Mouse (Mus musculus): Measurements from ENCODE around the gene Rpl23. TPM values are rescaled to one million over a fixed set of nuclear protein-coding genes. Genes with fewer than 3 reads are reported as not detected.

The Rpl23 gene
- polyA plus RNA-seq, 2 experiments, result 484 to 502 TPM

GRCm38 (mm10) chr11:97778918-97779317 is 3.3 kb downstream of the Rpl23 start:
- TF ChIP-seq CTCF (IDR thresholded peaks at IDR 0.05; ENCODE audit: low read depth) (no peak), EP300 (IDR thresholded peaks at IDR 0.05; ENCODE audit: low read depth) (no peak)
- H3K36me3 ChIP-seq (replicated peaks; ENCODE audit: control insufficient read depth, insufficient read depth, low read depth), result peaks cover 38% of the 10 kb centered on the region
- no peak for DNase-seq (ENCODE audit: low read depth in 3 of 3, low spot score in 3 of 3)
- no peak overlapping the region; the same call in 1 of the 2 replicates for H3K9ac ChIP-seq (replicated peaks)
- no peak for ATAC-seq (ENCODE audit: insufficient read depth)
- H3K4me3 ChIP-seq (ENCODE audit: insufficient read depth in 1 of 2, low read depth in 2 of 2, low read length in 2 of 2), result peak overlapping the region in 1 of 2 experiments; percentile 8; a peak in 1 of 4 replicates
- no peaks in the 10 kb centered on the region for H3K27me3 ChIP-seq (ENCODE audit: control insufficient read depth, insufficient read depth, low read length)
- peaks cover 7 to 11% of the 10 kb centered on the region in 2 experiments for H3K4me1 ChIP-seq (replicated peaks; ENCODE audit: control insufficient read depth in 2 of 2, insufficient read depth in 2 of 2, low read length in 1 of 2)
- H3K4me2 ChIP-seq (ENCODE audit: low read depth), result peak overlapping the region; percentile 33
- H3K27ac ChIP-seq, result no peak overlapping the region
- no peaks in the 10 kb centered on the region for H3K9me3 ChIP-seq (ENCODE audit: control insufficient read depth, low read length)
- WGBS (ENCODE audit: insufficient replicate concordance), result 80% methylated on average over 1 of the region's 1 CpGs

DNA sequence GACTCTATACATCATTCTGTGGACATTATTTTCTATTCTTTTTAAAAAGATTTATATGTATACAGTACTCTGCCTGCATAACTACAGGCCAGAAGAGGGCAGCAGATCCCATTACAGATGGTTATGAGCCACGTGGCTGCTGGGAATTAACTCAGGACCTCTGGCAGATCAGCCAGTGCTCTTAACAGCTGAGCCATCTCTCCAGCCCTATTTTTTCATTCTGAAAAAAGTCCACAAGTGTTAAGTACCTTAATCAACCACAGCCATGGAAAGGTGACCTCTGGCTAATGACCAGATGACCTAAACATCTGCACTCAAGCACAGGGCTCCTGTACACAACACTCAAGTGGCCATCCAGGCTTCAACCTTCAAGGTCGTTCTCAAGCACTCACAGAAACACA is 5.1 kb downstream of the Rpl23 start:
- Histone ChIP-seq H3K4me2 (ENCODE audit: low read depth) (no peak overlapping the region), H3K36me3 (replicated peaks; ENCODE audit: control insufficient read depth, insufficient read depth, low read depth) (peaks cover 38% of the 10 kb centered on the region), H3K27me3 (ENCODE audit: control insufficient read depth, insufficient read depth, low read length) (no peaks in the 10 kb centered on the region), H3K9me3 (ENCODE audit: control insufficient read depth, low read length) (no peaks in the 10 kb centered on the region), H3K4me3 (ENCODE audit: insufficient read depth in 1 of 2, low read depth in 2 of 2, low read length in 2 of 2) (no peak overlapping the region), H3K4me1 (replicated peaks; ENCODE audit: control insufficient read depth in 2 of 2, insufficient read depth in 2 of 2, low read length in 1 of 2) (peaks cover 7 to 11% of the 10 kb centered on the region in 2 experiments), H3K9ac (replicated peaks) (no peak overlapping the region), H3K27ac (no peak overlapping the region)
- TF ChIP-seq CTCF (IDR thresholded peaks at IDR 0.05; ENCODE audit: low read depth), result peak; percentile 54
- TF ChIP-seq EP300 (IDR thresholded peaks at IDR 0.05; ENCODE audit: low read depth), result no peak
- ATAC-seq (ENCODE audit: insufficient read depth), result peak; percentile 22; the same call in 1 of the 2 replicates
- no peak for DNase-seq (ENCODE audit: low read depth in 3 of 3, low spot score in 3 of 3)
- WGBS (ENCODE audit: insufficient replicate concordance), result 39% methylated on average over 2 of the region's 2 CpGs

DNA sequence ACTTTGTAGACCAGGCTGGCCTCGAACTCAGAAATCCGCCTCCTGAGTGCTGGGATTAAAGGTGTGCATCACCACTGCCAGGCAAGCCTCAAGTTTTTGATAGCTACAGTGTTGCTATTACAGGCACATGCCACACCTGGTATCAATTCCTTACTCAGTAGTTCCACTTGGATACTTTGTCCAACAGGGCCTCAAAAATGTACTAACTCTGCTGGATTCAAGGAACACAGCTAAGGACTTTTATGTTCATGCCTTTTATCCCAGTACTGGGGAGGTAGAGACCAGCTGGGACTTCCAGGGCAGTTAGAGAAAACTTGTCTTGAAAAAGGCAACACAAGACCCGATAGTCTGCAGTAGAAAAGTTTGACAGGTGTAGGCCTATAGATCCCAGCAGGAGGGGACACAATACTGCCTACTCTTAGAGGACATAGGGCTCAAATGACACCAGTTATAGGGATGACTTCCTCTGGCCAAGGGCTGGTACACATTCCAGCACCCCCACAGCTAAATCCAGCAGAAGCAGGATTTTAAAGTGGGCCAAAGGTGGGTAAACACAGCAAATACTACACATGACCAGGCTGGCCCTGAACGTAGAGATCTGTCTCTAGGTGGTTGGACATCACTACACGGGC is 5.6 kb downstream of the Rpl23 start:
- no peak overlapping the region for H3K27ac ChIP-seq
- peak; percentile 42; the same call in 1 of the 2 replicates for ATAC-seq (ENCODE audit: insufficient read depth)
- H3K4me2 ChIP-seq (ENCODE audit: low read depth), result no peak overlapping the region
- H3K9ac ChIP-seq (replicated peaks), result no peak overlapping the region
- no peaks in the 10 kb centered on the region for H3K9me3 ChIP-seq (ENCODE audit: control insufficient read depth, low read length)
- peaks cover 7 to 11% of the 10 kb centered on the region in 2 experiments for H3K4me1 ChIP-seq (replicated peaks; ENCODE audit: control insufficient read depth in 2 of 2, insufficient read depth in 2 of 2, low read length in 1 of 2)
- WGBS (ENCODE audit: insufficient replicate concordance), result 51% methylated on average over 5 of the region's 5 CpGs
- no peak for TF ChIP-seq CTCF (IDR thresholded peaks at IDR 0.05; ENCODE audit: low read depth)
- TF ChIP-seq EP300 (IDR thresholded peaks at IDR 0.05; ENCODE audit: low read depth), result no peak
- H3K36me3 ChIP-seq (replicated peaks; ENCODE audit: control insufficient read depth, insufficient read depth, low read depth), result peaks cover 38% of the 10 kb centered on the region
- no peaks in the 10 kb centered on the region for H3K27me3 ChIP-seq (ENCODE audit: control insufficient read depth, insufficient read depth, low read length)
- DNase-seq (ENCODE audit: low read depth in 3 of 3, low spot score in 3 of 3), result no peak
- no peak overlapping the region for H3K4me3 ChIP-seq (ENCODE audit: insufficient read depth in 1 of 2, low read depth in 2 of 2, low read length in 2 of 2)

DNA sequence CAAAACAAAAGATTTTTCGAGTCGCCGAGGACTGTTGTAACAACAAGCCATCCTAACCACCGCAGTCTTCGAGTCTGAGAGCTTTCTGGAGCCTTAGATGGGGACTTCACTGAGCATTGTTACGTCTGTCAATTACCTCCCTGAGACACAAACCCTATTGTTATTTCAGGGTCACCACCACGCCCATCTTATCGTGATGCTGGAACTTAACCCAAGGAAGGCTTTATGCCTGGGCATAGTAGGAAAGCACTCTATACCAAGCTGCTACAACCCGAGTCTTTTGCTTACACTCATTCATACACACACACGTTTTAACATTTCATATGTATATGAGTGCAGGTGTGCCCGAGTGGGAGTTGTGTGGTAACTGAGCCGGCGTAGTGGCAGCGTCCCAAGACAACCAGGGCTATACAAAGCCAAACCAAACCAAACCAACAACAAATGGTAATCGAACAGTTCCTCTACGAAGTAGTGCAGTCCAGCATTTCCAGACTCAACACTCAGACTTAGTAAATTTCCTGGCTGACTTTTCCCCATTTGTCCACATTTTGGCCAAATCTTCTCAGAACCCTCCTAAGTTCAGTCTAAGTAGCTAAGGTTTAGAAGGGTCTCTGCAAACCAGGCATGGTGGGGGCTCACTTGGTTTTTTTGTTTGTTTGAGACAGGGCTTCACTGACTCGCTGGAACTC is 6.3 kb downstream of the Rpl23 start, which contains the start of gene 1700001P01Rik:
Gene 1700001P01Rik, minus strand, starts transcription at position 111 of the 689 bp plus-strand sequence.
- Histone ChIP-seq H3K4me1 (replicated peaks; ENCODE audit: control insufficient read depth in 2 of 2, insufficient read depth in 2 of 2, low read length in 1 of 2) (peaks cover 7 to 11% of the 10 kb centered on the region in 2 experiments), H3K4me2 (ENCODE audit: low read depth) (no peak within 1 kb of the TSS), H3K27ac (no peak within 1 kb of the TSS), H3K27me3 (ENCODE audit: control insufficient read depth, insufficient read depth, low read length) (no peaks in the 10 kb centered on the region), H3K9me3 (ENCODE audit: control insufficient read depth, low read length) (no peaks in the 10 kb centered on the region), H3K36me3 (replicated peaks; ENCODE audit: control insufficient read depth, insufficient read depth, low read depth) (peaks cover 36% of the 10 kb centered on the region), H3K4me3 (ENCODE audit: insufficient read depth in 1 of 2, low read depth in 2 of 2, low read length in 2 of 2) (no peak within 1 kb of the TSS), H3K9ac (replicated peaks) (no peak within 1 kb of the TSS)
- DNase-seq (ENCODE audit: low read depth in 3 of 3, low spot score in 3 of 3) (no peak), ATAC-seq (ENCODE audit: insufficient read depth) (no peak)
- no peak for TF ChIP-seq CTCF (IDR thresholded peaks at IDR 0.05; ENCODE audit: low read depth)
- 45% methylated on average over 17 of the region's 17 CpGs for WGBS (ENCODE audit: insufficient replicate concordance)

- Histone ChIP-seq H3K9me3 (ENCODE audit: control insufficient read depth, low read length) (no peaks in the 10 kb centered on the region), H3K4me2 (ENCODE audit: low read depth) (no peak overlapping the region), H3K9ac (replicated peaks) (no peak overlapping the region), H3K36me3 (replicated peaks; ENCODE audit: control insufficient read depth, insufficient read depth, low read depth) (peaks cover 29% of the 10 kb centered on the region), H3K4me3 (ENCODE audit: insufficient read depth in 1 of 2, low read depth in 2 of 2, low read length in 2 of 2) (no peak overlapping the region), H3K27me3 (ENCODE audit: control insufficient read depth, insufficient read depth, low read length) (no peaks in the 10 kb centered on the region), H3K4me1 (replicated peaks; ENCODE audit: control insufficient read depth in 2 of 2, insufficient read depth in 2 of 2, low read length in 1 of 2) (peaks cover 4 to 7% of the 10 kb centered on the region in 2 experiments; a peak in 3 of 4 replicates), H3K27ac (no peak overlapping the region)
- 75% methylated on average over 13 of the region's 13 CpGs for WGBS (ENCODE audit: insufficient replicate concordance)
- DNase-seq (ENCODE audit: low read depth in 3 of 3, low spot score in 3 of 3), result no peak
- no peak for ATAC-seq (ENCODE audit: insufficient read depth)
- TF ChIP-seq EP300 (IDR thresholded peaks at IDR 0.05; ENCODE audit: low read depth) (no peak), CTCF (IDR thresholded peaks at IDR 0.05; ENCODE audit: low read depth) (no peak)
Observed at GRCm38 (mm10) chr11:97775186-97775585, 7.1 kb downstream of the Rpl23 start.

Measured in liver, embryonic 14.5 days (tissue).